Comparison of ENCODE assay signal across 17 mouse cellular contexts in genomic region chr1:52175321-52175720, GRCm38 (mm10).
"Had no signal": no experiment of that assay in that cellular context is flagged by ENCODE, and none has a peak within 500 bp of the region (broad histone marks: within the 10 kb centered on the region; RNA-seq: fewer than 3 reads in every experiment).

No protein-coding gene starts in this region.

- DNase-seq: lung, embryonic 14.5 days; lung, postnatal 10 days; lung, postnatal 4 days; midbrain, embryonic 14.5 days; retina, postnatal 1 day; right cerebral cortex, adult 18-20 months; right cerebral cortex, postnatal 25 days; right cerebral cortex, postnatal 4 days; spleen, adult 18-20 months; thymus, adult 18-20 months; thymus, postnatal 14 days; thymus, postnatal 36 days had no signal

- H3K27me3 ChIP-seq: midbrain, embryonic 12.5 days; neural tube, embryonic 13.5 days; neural tube, embryonic 15.5 days had no signal

- H3K9me3 ChIP-seq: midbrain, embryonic 10.5 days; midbrain, embryonic 12.5 days; neural tube, embryonic 13.5 days; neural tube, embryonic 15.5 days had no signal

- H3K4me2 ChIP-seq: lung, embryonic 14.5 days; midbrain, embryonic 12.5 days; neural tube, embryonic 13.5 days; neural tube, embryonic 15.5 days had no signal

- H3K36me3 ChIP-seq: midbrain, embryonic 10.5 days; midbrain, embryonic 12.5 days; neural tube, embryonic 13.5 days; neural tube, embryonic 15.5 days had no signal

- H3K4me3 ChIP-seq: midbrain, embryonic 10.5 days; midbrain, embryonic 12.5 days; myocyte; neural tube, embryonic 13.5 days; neural tube, embryonic 15.5 days had no signal

- H3K27ac ChIP-seq: midbrain, embryonic 10.5 days; midbrain, embryonic 12.5 days; neural tube, embryonic 13.5 days; neural tube, embryonic 15.5 days had no signal

- H3K4me1 ChIP-seq: midbrain, embryonic 10.5 days; midbrain, embryonic 12.5 days; neural tube, embryonic 13.5 days; neural tube, embryonic 15.5 days had no signal

- H3K9ac ChIP-seq: lung, embryonic 14.5 days; midbrain, embryonic 12.5 days; neural tube, embryonic 13.5 days; neural tube, embryonic 15.5 days had no signal
